Mouse (Mus musculus): ENCODE results near the gene Wap.

The Wap gene

GRCm38 (mm10) chr11:6595339-6595738 lies 43.1 kb downstream of the Wap start:
- DNase-seq: no peak

- no peak for DNase-seq
Observed at GRCm38 (mm10) chr11:6594845-6595244, 43.6 kb downstream of the Wap start.

GRCm38 (mm10) chr11:6593406-6593805 lies 45.0 kb downstream of the Wap start:
- no peak for DNase-seq

- DNase-seq: no peak
Observed at GRCm38 (mm10) chr11:6590933-6591675, 47.3 kb downstream of the Wap start.

GRCm38 (mm10) chr11:6589838-6590237 lies 48.6 kb downstream of the Wap start:
- no peak for DNase-seq

GRCm38 (mm10) chr11:6588295-6588694 lies 50.1 kb downstream of the Wap start:
- peak; percentile 38 for DNase-seq

- peak; percentile 90 for DNase-seq
Observed at GRCm38 (mm10) chr11:6587249-6587940, 51.0 kb downstream of the Wap start.

GRCm38 (mm10) chr11:6586660-6587059 lies 51.8 kb downstream of the Wap start:
- DNase-seq: peak; percentile 32

GRCm38 (mm10) chr11:6585748-6586147 lies 52.7 kb downstream of the Wap start:
- DNase-seq: no peak

Measured in cerebellum, adult 9-11 months (tissue).